Mouse (Mus musculus) neural tube, embryonic 15.5 days (tissue): ENCODE data around the gene Fam196b. TPM values are rescaled to one million over a fixed set of nuclear protein-coding genes. Genes with fewer than 3 reads are reported as not detected.
A peak's percentile ranks its signal among the peaks of the same experiment; 100 is the strongest.

Experiments
- ATAC-seq: fragments of 200-750 bp; cut with Nextera tagmentation; 2 replicates; pipeline ENCODE4 v1.8.0; 2017; ENCODE audit warnings: mild to moderate bottlenecking, moderate TSS enrichment, moderate library complexity; ENCODE audit not compliant: low FRiP score
- H3K27ac ChIP-seq: fragments of 300-500 bp; sonication (generic); replicated peaks from 2 replicates; pipeline ENCODE4 v1.5.1; 2015; ENCODE audit warnings: mild to moderate bottlenecking, inconsistent platforms
- H3K27me3 ChIP-seq: fragments of 300-500 bp; sonication (generic); replicated peaks from 2 replicates; pipeline ENCODE4 v1.6.1; 2015; ENCODE audit warnings: inconsistent platforms
- H3K36me3 ChIP-seq: fragments of 300-500 bp; sonication (generic); 2 replicates; pipeline ENCODE4 v1.6.1; 2015; ENCODE audit warnings: inconsistent platforms
- H3K4me1 ChIP-seq: fragments of 300-500 bp; sonication (generic); 2 replicates; pipeline ENCODE4 v1.6.1; 2015; ENCODE audit warnings: inconsistent platforms
- H3K4me2 ChIP-seq: fragments of 300-500 bp; sonication (generic); 2 replicates; pipeline ENCODE4 v1.6.1; 2015; ENCODE audit warnings: inconsistent platforms, mild to moderate bottlenecking, moderate library complexity
- H3K4me3 ChIP-seq: fragments of 300-500 bp; sonication (generic); replicated peaks from 2 replicates; pipeline ENCODE4 v1.5.1; 2015; ENCODE audit warnings: mild to moderate bottlenecking, inconsistent platforms
- H3K9ac ChIP-seq: fragments of 300-500 bp; sonication (generic); replicated peaks from 2 replicates; pipeline ENCODE4 v1.6.1; 2015; ENCODE audit warnings: mild to moderate bottlenecking, inconsistent platforms
- H3K9me3 ChIP-seq: fragments of 300-500 bp; sonication (generic); replicated peaks from 2 replicates; pipeline ENCODE4 v1.6.1; 2016; ENCODE audit warnings: inconsistent platforms
- WGBS: fragments of 180-500 bp; shearing (Covaris S2); methylation state at CpG from one replicate; pipeline ENCODE4 v1.1.7; 2015; ENCODE audit warnings: mixed read lengths; 5-methylcytosine and 5-hydroxymethylcytosine counted together
- polyA plus RNA-seq: library from polyadenylated mRNA; unstranded; fragments of >200 nt; fragmentation: Nextera tagmentation; extraction: Ambion mirVana; gene quantifications from 2 replicates; pipeline ENCODE4 v1.2.1, GENCODE M21; 2015

Gene Fam196b
- polyA plus RNA-seq, 1 experiment from 2014 or later = 4.0 TPM

DNA sequence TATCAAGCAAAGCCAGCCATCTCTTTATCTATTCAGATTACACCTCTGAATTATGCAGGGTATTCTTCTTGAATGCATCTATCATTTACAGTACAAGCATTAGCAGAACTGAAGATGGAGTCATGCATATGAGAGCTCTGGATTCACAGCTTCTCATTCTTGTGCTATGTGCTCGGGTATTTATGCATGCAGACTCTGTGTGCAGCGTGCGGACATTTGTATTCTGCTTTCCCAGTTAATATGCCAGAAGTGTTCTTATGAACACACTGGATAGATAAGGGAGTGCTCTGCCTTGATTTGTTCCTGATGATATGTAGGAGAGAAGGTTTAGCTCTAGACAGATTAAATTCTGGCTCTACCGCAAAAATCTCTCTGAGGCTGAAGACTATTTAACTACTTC lies 135.3 kb downstream of the Fam196b start:
- Histone ChIP-seq H3K9ac (no peak overlapping the region), H3K4me2 (no peak overlapping the region), H3K27me3 (no peaks in the 10 kb centered on the region), H3K9me3 (no peaks in the 10 kb centered on the region), H3K27ac (no peak overlapping the region), H3K4me1 (no peaks in the 10 kb centered on the region), H3K4me3 (no peak overlapping the region), H3K36me3 (no peaks in the 10 kb centered on the region)
- WGBS = 89% methylated on average over 4 of the region's 4 CpGs
- ATAC-seq = no peak

DNA sequence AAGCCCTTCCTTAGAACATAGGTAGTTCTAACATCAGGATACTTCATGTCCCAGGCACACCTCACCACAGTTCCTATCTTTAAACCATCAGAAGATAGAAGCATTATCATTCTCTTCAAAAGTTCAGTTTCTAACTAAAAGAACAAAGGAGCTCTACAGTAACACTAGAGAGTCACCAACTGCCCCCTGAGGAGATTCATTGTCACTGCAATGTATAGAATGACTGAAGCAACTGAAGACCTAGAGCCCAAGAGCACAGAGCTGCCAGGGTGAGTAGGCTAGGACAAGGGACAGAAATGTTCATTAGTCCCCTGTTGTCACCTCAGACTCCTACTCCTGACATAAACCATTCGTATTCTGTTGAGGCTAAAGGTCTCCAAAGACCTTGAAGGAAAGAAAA lies 152.4 kb downstream of the Fam196b start:
- no peaks in the 10 kb centered on the region for H3K27me3 ChIP-seq
- 62% methylated on average over 1 of the region's 1 CpGs for WGBS
- no peaks in the 10 kb centered on the region for H3K36me3 ChIP-seq
- no peaks in the 10 kb centered on the region for H3K9me3 ChIP-seq
- no peak overlapping the region for H3K9ac ChIP-seq
- H3K27ac ChIP-seq = no peak overlapping the region
- H3K4me2 ChIP-seq = no peak overlapping the region
- no peak overlapping the region for H3K4me3 ChIP-seq
- H3K4me1 ChIP-seq = peaks cover 11% of the 10 kb centered on the region; the same call in 1 of the 2 replicates
- no peak for ATAC-seq

DNA sequence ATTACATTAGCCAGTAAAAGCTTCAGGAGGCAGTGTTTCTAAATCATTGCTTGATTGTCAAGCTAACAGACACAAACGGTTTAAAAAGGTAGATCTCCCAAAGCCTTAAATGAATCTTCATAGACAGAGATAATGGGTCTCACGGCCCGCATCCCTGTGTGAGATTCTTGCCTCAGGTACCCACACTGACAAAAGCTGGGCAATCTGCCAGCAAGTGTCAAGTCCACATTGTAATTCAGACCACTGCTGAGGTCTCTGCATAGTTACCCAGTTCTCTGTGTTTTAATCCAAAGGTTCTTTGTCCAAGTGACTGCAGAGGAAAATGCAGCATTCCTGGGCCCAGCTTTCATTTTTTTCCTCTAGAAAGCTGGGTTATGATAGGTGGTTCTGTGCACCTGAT lies 153.9 kb downstream of the Fam196b start:
- H3K36me3 ChIP-seq = no peaks in the 10 kb centered on the region
- no peak overlapping the region for H3K4me2 ChIP-seq
- no peaks in the 10 kb centered on the region for H3K9me3 ChIP-seq
- H3K9ac ChIP-seq = no peak overlapping the region
- peaks cover 11% of the 10 kb centered on the region; the same call in 1 of the 2 replicates for H3K4me1 ChIP-seq
- peak overlapping the region; percentile 9; the same call in 1 of the 2 replicates for H3K27ac ChIP-seq
- 40% methylated on average over 3 of the region's 3 CpGs for WGBS
- H3K4me3 ChIP-seq = no peak overlapping the region
- H3K27me3 ChIP-seq = no peaks in the 10 kb centered on the region
- ATAC-seq = no peak

DNA sequence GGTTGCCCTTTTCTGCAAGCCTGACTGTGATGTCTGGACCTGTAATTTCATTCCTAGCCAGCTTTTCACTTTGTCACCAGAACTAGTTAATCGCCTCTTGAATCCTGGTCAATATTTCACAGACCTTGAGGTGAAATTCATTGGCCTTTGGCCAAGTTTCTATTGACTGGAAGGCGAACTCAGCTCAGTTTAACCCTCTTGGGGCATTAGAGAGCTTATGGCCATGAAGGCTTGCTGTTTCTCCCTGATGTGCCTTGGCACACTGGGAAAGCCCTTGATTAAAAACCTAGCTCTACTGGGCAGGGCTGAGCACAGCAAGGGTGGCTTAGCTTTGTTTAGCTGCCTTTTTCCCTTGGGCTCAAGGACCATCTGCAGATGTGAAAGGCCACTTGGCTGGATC lies 155.2 kb downstream of the Fam196b start:
- Histone ChIP-seq H3K36me3 (no peaks in the 10 kb centered on the region), H3K9me3 (no peaks in the 10 kb centered on the region), H3K4me1 (peaks cover 13% of the 10 kb centered on the region), H3K4me3 (no peak overlapping the region), H3K27me3 (no peaks in the 10 kb centered on the region), H3K27ac (no peak overlapping the region), H3K4me2 (no peak overlapping the region), H3K9ac (no peak overlapping the region)
- 59% methylated on average over 2 of the region's 2 CpGs for WGBS
- ATAC-seq = no peak

Other genes with a start within 250 kb of the Fam196b start
- gene 4930469K13Rik, start 216.3 kb upstream of the Fam196b start, polyA plus RNA-seq = 22.9 and 24.1 TPM in 2 replicates
- gene Foxi1, start 106.7 kb upstream of the Fam196b start, polyA plus RNA-seq = not detected in 2 replicates